In genomic region chr5:103705331-103705730, GRCm38 (mm10) we compare ENCODE assay signal across 26 mouse cellular contexts. TPM values are rescaled to one million over a fixed set of nuclear protein-coding genes. Genes with fewer than 3 reads are reported as not detected.
"Had no signal": no experiment of that assay in that cellular context is flagged by ENCODE, and none has a peak within 500 bp of the region (broad histone marks: within the 10 kb centered on the region; RNA-seq: fewer than 3 reads in every experiment).

No protein-coding gene starts in this region.

- H3K4me3 ChIP-seq: layer of hippocampus, adult 2 months; limb, embryonic 10.5 days; limb, embryonic 13.5 days; liver, embryonic 12.5 days; liver, embryonic 15.5 days; lung, embryonic 15.5 days; midbrain, embryonic 12.5 days; midbrain, embryonic 15.5 days; neural tube, embryonic 13.5 days had no signal

- H3K36me3 ChIP-seq: limb, embryonic 10.5 days; limb, embryonic 13.5 days; liver, embryonic 12.5 days; liver, embryonic 15.5 days; lung, embryonic 15.5 days; midbrain, embryonic 12.5 days; midbrain, embryonic 15.5 days; neural tube, embryonic 13.5 days had no signal

- H3K27ac ChIP-seq: layer of hippocampus, adult 2 months; limb, embryonic 10.5 days; limb, embryonic 13.5 days; liver, embryonic 12.5 days; liver, embryonic 15.5 days; lung, embryonic 15.5 days; midbrain, embryonic 12.5 days; midbrain, embryonic 15.5 days; neural tube, embryonic 13.5 days had no signal

- DNase-seq: kidney, adult 18-20 months; kidney, adult 9 months; kidney, postnatal 14 days; kidney, postnatal 4 days; layer of hippocampus, adult 9-11 months; liver; lung, adult 18-20 months; lung, postnatal 10 days; thymus, adult 18-20 months; thymus, postnatal 4 days had no signal

RNA-seq across cellular contexts. Expression of gene 1700016H13Rik, which starts 49.5 kb away (rescaled TPM):
- total RNA-seq: layer of hippocampus, adult 2 months; layer of hippocampus, postnatal 25 days; left cerebral cortex, adult 18-20 months; left cerebral cortex, postnatal 25 days; megakaryocyte-erythroid progenitor cell, adult 5-6 weeks; neutrophil, adult 5-6 weeks had no signal
- polyA plus RNA-seq: limb, embryonic 13.5 days; liver, embryonic 12.5 days; liver, embryonic 15.5 days; neural tube, embryonic 13.5 days; small intestine, adult 2 months; spleen, adult 2 months had no signal
